Mouse (Mus musculus): ENCODE results near the gene Ano1. TPM values are rescaled to one million over a fixed set of nuclear protein-coding genes. Genes with fewer than 3 reads are reported as not detected.

Ano1 gene
- polyA plus RNA-seq, 1 experiment from 2014 or later = 9.0 TPM

- H3K4me1 ChIP-seq (replicated peaks; ENCODE audit: control insufficient read depth, insufficient read depth, low read length) = no peaks in the 10 kb centered on the region
- no peak overlapping the region for H3K9ac ChIP-seq (ENCODE audit: low read depth, low read length)
- H3K4me3 ChIP-seq (ENCODE audit: low read depth, low read length) = no peak overlapping the region
- no peak overlapping the region for H3K4me2 ChIP-seq (replicated peaks; ENCODE audit: low read depth)
- H3K36me3 ChIP-seq (ENCODE audit: control insufficient read depth, insufficient read depth) = no peaks in the 10 kb centered on the region
- no peaks in the 10 kb centered on the region for H3K27me3 ChIP-seq (replicated peaks; ENCODE audit: control insufficient read depth, insufficient read depth, low read length)
- no peaks in the 10 kb centered on the region for H3K9me3 ChIP-seq (ENCODE audit: control insufficient read depth)
- no peak for ATAC-seq
- 68% methylated on average over 16 of the region's 16 CpGs for WGBS
- H3K27ac ChIP-seq (ENCODE audit: low read depth, low read length) = no peak overlapping the region
- no peak for TF ChIP-seq CTCF (IDR thresholded peaks at IDR 0.05; ENCODE audit: low read depth)
These were observed 10.9 kb upstream of the Ano1 start for GRCm38 (mm10) chr7:144762496-144763235.

DNA sequence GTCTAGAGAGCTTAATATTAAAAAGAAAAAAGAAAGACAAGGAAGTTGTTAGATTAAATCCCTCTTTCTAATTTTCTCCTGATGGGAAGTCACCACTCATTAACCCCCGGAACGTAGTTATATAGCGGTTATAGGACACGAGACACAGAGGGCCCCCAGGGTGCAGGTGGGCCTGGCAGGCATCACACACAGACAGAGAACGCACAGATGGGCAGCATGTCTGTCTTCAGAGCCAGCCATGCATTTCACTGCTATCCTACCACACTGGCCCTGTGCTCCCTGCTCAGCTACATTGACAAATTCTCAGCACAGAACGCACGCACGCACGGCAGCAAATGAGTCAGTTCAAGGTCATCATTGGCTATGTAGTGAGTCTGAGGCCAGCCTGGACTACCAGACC lies 8.5 kb upstream of the Ano1 start:
- Histone ChIP-seq H3K9me3 (ENCODE audit: control insufficient read depth) (no peaks in the 10 kb centered on the region), H3K27me3 (replicated peaks; ENCODE audit: control insufficient read depth, insufficient read depth, low read length) (no peaks in the 10 kb centered on the region), H3K27ac (ENCODE audit: low read depth, low read length) (no peak overlapping the region), H3K4me3 (ENCODE audit: low read depth, low read length) (no peak overlapping the region), H3K4me1 (replicated peaks; ENCODE audit: control insufficient read depth, insufficient read depth, low read length) (no peaks in the 10 kb centered on the region), H3K36me3 (ENCODE audit: control insufficient read depth, insufficient read depth) (no peaks in the 10 kb centered on the region), H3K9ac (ENCODE audit: low read depth, low read length) (no peak overlapping the region), H3K4me2 (replicated peaks; ENCODE audit: low read depth) (no peak overlapping the region)
- TF ChIP-seq CTCF (IDR thresholded peaks at IDR 0.05; ENCODE audit: low read depth) = no peak
- 71% methylated on average over 9 of the region's 9 CpGs for WGBS
- ATAC-seq = no peak

GRCm38 (mm10) chr7:144759455-144759854 lies 7.7 kb upstream of the Ano1 start:
- no peak overlapping the region for H3K9ac ChIP-seq (ENCODE audit: low read depth, low read length)
- WGBS = 73% methylated on average over 2 of the region's 2 CpGs
- H3K4me1 ChIP-seq (replicated peaks; ENCODE audit: control insufficient read depth, insufficient read depth, low read length) = no peaks in the 10 kb centered on the region
- no peak for ATAC-seq
- no peaks in the 10 kb centered on the region for H3K36me3 ChIP-seq (ENCODE audit: control insufficient read depth, insufficient read depth)
- no peak overlapping the region for H3K4me3 ChIP-seq (ENCODE audit: low read depth, low read length)
- H3K27me3 ChIP-seq (replicated peaks; ENCODE audit: control insufficient read depth, insufficient read depth, low read length) = no peaks in the 10 kb centered on the region
- no peak overlapping the region for H3K27ac ChIP-seq (ENCODE audit: low read depth, low read length)
- TF ChIP-seq CTCF (IDR thresholded peaks at IDR 0.05; ENCODE audit: low read depth) = no peak
- H3K9me3 ChIP-seq (ENCODE audit: control insufficient read depth) = no peaks in the 10 kb centered on the region
- H3K4me2 ChIP-seq (replicated peaks; ENCODE audit: low read depth) = no peak overlapping the region

DNA sequence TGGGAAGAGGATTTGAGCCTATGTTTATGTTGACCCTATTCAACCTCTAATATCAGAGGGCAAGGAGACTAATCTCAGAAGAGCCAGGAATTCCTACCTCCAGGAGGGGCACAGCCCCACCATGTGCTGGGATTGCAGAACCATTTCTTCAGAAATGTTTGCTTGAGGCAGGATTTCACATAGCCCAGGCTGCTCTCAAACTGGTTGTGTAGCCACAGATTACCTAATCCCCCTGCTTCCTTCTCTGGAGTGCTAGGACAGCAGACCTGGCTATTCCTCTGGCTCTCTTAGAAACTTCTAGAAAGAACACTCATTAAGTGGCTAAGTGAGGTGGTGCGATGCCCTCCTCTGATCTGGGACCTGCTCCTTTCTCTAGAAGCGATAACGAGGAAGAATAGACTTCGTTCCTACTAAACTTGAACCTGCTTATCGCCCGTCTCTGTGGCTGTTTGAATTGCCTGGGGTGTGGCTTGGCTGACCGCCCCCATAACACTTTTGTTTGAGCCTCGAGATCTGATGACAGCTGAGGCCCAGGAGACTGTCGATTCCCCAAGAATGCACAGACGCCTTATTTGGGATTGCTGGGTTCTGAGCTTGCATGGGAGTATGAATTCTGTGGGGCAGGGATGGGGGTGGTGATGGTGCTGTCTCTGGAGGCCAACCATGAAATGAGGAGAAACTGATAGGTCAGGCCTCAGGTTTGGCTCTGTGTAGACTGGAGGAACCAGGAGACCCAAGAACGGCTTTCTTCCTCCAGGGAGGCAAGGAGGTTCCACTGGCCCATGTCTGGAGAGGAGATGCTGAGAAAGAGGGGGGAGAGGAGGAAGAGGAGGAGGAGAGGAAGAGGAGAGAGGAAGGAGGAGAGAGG lies 4.0 kb upstream of the Ano1 start:
- no peak overlapping the region for H3K27ac ChIP-seq (ENCODE audit: low read depth, low read length)
- no peaks in the 10 kb centered on the region for H3K27me3 ChIP-seq (replicated peaks; ENCODE audit: control insufficient read depth, insufficient read depth, low read length)
- H3K4me2 ChIP-seq (replicated peaks; ENCODE audit: low read depth) = no peak overlapping the region
- no peak overlapping the region for H3K9ac ChIP-seq (ENCODE audit: low read depth, low read length)
- H3K4me3 ChIP-seq (ENCODE audit: low read depth, low read length) = no peak overlapping the region
- TF ChIP-seq CTCF (IDR thresholded peaks at IDR 0.05; ENCODE audit: low read depth) = no peak
- no peak for ATAC-seq
- H3K36me3 ChIP-seq (ENCODE audit: control insufficient read depth, insufficient read depth) = no peaks in the 10 kb centered on the region
- whole genome bisulfite sequencing = 31% methylated on average over 11 of the region's 11 CpGs
- H3K9me3 ChIP-seq (ENCODE audit: control insufficient read depth) = no peaks in the 10 kb centered on the region
- H3K4me1 ChIP-seq (replicated peaks; ENCODE audit: control insufficient read depth, insufficient read depth, low read length) = peaks cover 5% of the 10 kb centered on the region

GRCm38 (mm10) chr7:144754722-144755121 lies 2.9 kb upstream of the Ano1 start:
- H3K4me2 ChIP-seq (replicated peaks; ENCODE audit: low read depth) = no peak overlapping the region
- WGBS = 87% methylated on average over 2 of the region's 2 CpGs
- H3K9me3 ChIP-seq (ENCODE audit: control insufficient read depth) = no peaks in the 10 kb centered on the region
- no peak overlapping the region for H3K27ac ChIP-seq (ENCODE audit: low read depth, low read length)
- H3K36me3 ChIP-seq (ENCODE audit: control insufficient read depth, insufficient read depth) = no peaks in the 10 kb centered on the region
- no peak for TF ChIP-seq CTCF (IDR thresholded peaks at IDR 0.05; ENCODE audit: low read depth)
- no peak overlapping the region for H3K4me3 ChIP-seq (ENCODE audit: low read depth, low read length)
- H3K4me1 ChIP-seq (replicated peaks; ENCODE audit: control insufficient read depth, insufficient read depth, low read length) = peaks cover 5% of the 10 kb centered on the region
- no peak for ATAC-seq
- no peak overlapping the region for H3K9ac ChIP-seq (ENCODE audit: low read depth, low read length)
- no peaks in the 10 kb centered on the region for H3K27me3 ChIP-seq (replicated peaks; ENCODE audit: control insufficient read depth, insufficient read depth, low read length)

DNA sequence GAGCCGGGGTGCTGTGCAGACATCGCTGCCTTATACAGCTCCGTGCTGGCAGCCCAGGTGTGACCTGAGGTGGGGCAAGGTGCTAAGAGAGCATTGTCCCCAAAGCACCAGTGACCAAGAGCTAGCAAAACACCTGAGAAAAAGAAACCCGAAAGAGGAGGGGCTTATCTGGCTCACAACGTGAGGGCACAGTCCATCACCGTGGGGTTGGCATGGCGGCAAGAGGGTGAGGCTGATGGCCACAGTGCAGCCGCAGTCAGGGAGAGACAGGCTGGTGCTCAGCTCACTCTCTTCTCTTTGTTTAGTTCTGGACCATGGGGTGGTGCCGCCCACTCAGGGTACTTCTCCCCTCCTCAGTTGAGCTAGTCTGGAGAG lies 1.9 kb upstream of the Ano1 start:
- no peaks in the 10 kb centered on the region for H3K27me3 ChIP-seq (replicated peaks; ENCODE audit: control insufficient read depth, insufficient read depth, low read length)
- ATAC-seq = peak; percentile 50
- no peaks in the 10 kb centered on the region for H3K9me3 ChIP-seq (ENCODE audit: control insufficient read depth)
- no peak overlapping the region for H3K9ac ChIP-seq (ENCODE audit: low read depth, low read length)
- 54% methylated on average over 9 of the region's 9 CpGs for WGBS
- H3K4me3 ChIP-seq (ENCODE audit: low read depth, low read length) = no peak overlapping the region
- no peak for TF ChIP-seq CTCF (IDR thresholded peaks at IDR 0.05; ENCODE audit: low read depth)
- no peaks in the 10 kb centered on the region for H3K36me3 ChIP-seq (ENCODE audit: control insufficient read depth, insufficient read depth)
- no peak overlapping the region for H3K4me2 ChIP-seq (replicated peaks; ENCODE audit: low read depth)
- no peak overlapping the region for H3K27ac ChIP-seq (ENCODE audit: low read depth, low read length)
- H3K4me1 ChIP-seq (replicated peaks; ENCODE audit: control insufficient read depth, insufficient read depth, low read length) = peaks cover 5% of the 10 kb centered on the region
